Mouse (Mus musculus): Measurements from ENCODE around the gene Stac.

The Stac gene

GRCm38 (mm10) chr9:111514586-111515473 is 175.3 kb downstream of the Stac start:
- DNase-seq (ENCODE audit: low spot score in 2 of 2): no peak

Measured in spleen, postnatal 14 days (tissue).